ENCODE assay signal across 16 mouse cellular contexts in the genomic region with DNA sequence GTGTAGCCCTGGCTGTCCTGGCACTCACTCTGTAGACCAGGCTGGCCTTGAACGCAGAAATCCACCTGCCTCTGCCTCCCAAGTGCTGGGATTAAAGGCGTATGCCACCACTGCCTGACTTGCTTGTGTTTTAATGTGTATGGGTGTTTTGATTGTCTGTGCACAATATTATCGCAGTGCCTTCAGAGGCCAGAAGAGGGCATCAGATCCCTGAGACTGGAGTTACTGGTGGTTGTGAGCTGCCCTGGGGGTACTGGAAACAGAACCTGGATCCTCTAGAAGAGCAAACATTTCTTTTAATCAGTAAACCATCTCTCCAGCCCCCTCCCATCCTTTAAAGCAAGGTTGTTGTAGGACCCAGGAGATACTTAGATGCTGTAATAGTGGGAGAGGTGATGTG. TPM values are rescaled to one million over a fixed set of nuclear protein-coding genes. Genes with fewer than 3 reads are reported as not detected.
A peak's percentile ranks its signal among the peaks of the same experiment; 100 is the strongest.
DNase-seq lines count a peak whose midpoint lies in the region; ATAC-seq and TF ChIP-seq lines count a peak whose summit lies in the region.
"Had no signal": no experiment of that assay in that cellular context is flagged by ENCODE, and none has a peak within 500 bp of the region (broad histone marks: within the 10 kb centered on the region; RNA-seq: fewer than 3 reads in every experiment).

No protein-coding gene starts in this region.

- TF ChIP-seq POLR2A in lung, adult 2 months (IDR thresholded peaks at IDR 0.05; ENCODE audit: borderline replicate concordance, extremely low read depth, low read depth, low read length), result no peak

- peak; percentile 31 for TF ChIP-seq CTCF in hindbrain, postnatal 0 days (IDR thresholded peaks at IDR 0.05; ENCODE audit: low read depth)
- TF ChIP-seq CTCF in lung, adult 2 months (IDR thresholded peaks at IDR 0.05; ENCODE audit: insufficient read depth, low read length), result 0 out of 2 replicates have a peak, but pooled peaks have one; percentile 4

- no peak overlapping the region for H3K9ac ChIP-seq in hindbrain, postnatal 0 days (replicated peaks; ENCODE audit: low read length)
- H3K9ac ChIP-seq in hindbrain, embryonic 16.5 days (ENCODE audit: low read depth, low read length), result no peak overlapping the region
- H3K9ac ChIP-seq: embryonic facial prominence, embryonic 15.5 days; hindbrain, embryonic 14.5 days; neural tube, embryonic 15.5 days had no signal

- H3K27ac ChIP-seq in hindbrain, postnatal 0 days, result no peak overlapping the region
- no peak overlapping the region for H3K27ac ChIP-seq in hindbrain, embryonic 16.5 days (ENCODE audit: low read depth, low read length)
- H3K27ac ChIP-seq: embryonic facial prominence, embryonic 15.5 days; hindbrain, embryonic 14.5 days; neural tube, embryonic 15.5 days had no signal

- DNase-seq in hindbrain, postnatal 0 days (ENCODE audit: low spot score), result no peak
- no peak for DNase-seq in lung, adult 2 months
- no peak for DNase-seq in lung, postnatal 25 days (ENCODE audit: low spot score)
- peak; percentile 64 for DNase-seq in ES-CJ7 (ENCODE audit: low read depth, low spot score)
- peak; percentile 36 for DNase-seq in splenic B cell, adult 2 months (ENCODE audit: low read depth, low spot score)
- no peak for DNase-seq in adipocyte (ENCODE audit: low spot score)
- DNase-seq: adrenal gland, adult 8-10 months; cerebellum, adult 2 months; heart, postnatal 10 days; kidney, adult 9 months; lung, postnatal 14 days; retina, postnatal 1 day had no signal

- no peak overlapping the region for H3K4me2 ChIP-seq in hindbrain, postnatal 0 days (ENCODE audit: low read depth, low read length)
- H3K4me2 ChIP-seq in hindbrain, embryonic 16.5 days (ENCODE audit: low read length), result no peak overlapping the region
- H3K4me2 ChIP-seq: embryonic facial prominence, embryonic 15.5 days had no signal

- WGBS in hindbrain, postnatal 0 days, result 88% methylated on average over 3 of the region's 3 CpGs
- WGBS in hindbrain, embryonic 16.5 days, result 94% methylated on average over 3 of the region's 3 CpGs
- WGBS in lung, adult 2 months, result 78% methylated on average over 3 of the region's 3 CpGs

- no peak for ATAC-seq in hindbrain, postnatal 0 days
- no peak for ATAC-seq in hindbrain, embryonic 16.5 days

- no peaks in the 10 kb centered on the region for H3K4me1 ChIP-seq in hindbrain, postnatal 0 days (ENCODE audit: insufficient read depth, low read length)
- peaks cover 30% of the 10 kb centered on the region for H3K4me1 ChIP-seq in hindbrain, embryonic 16.5 days (ENCODE audit: control insufficient read depth, insufficient read depth, low read depth, low read length)
- H3K4me1 ChIP-seq in lung, adult 2 months (ENCODE audit: control insufficient read depth, insufficient read depth, low read length), result peaks cover 5% of the 10 kb centered on the region; the same call in 1 of the 2 replicates

- no peaks in the 10 kb centered on the region for H3K36me3 ChIP-seq in hindbrain, postnatal 0 days (ENCODE audit: insufficient read depth, low read length)
- no peaks in the 10 kb centered on the region for H3K36me3 ChIP-seq in hindbrain, embryonic 16.5 days (ENCODE audit: control insufficient read depth, insufficient read depth, low read length)
- no peaks in the 10 kb centered on the region for H3K36me3 ChIP-seq in splenic B cell, adult 2 months (ENCODE audit: control insufficient read depth, insufficient read depth, low read length, poor library complexity, severe bottlenecking)
- H3K36me3 ChIP-seq: embryonic facial prominence, embryonic 15.5 days; neural tube, embryonic 15.5 days had no signal

- no peak overlapping the region for H3K4me3 ChIP-seq in hindbrain, postnatal 0 days (ENCODE audit: low read length)
- no peak overlapping the region for H3K4me3 ChIP-seq in hindbrain, embryonic 16.5 days (ENCODE audit: low read length)
- H3K4me3 ChIP-seq in lung, adult 2 months (replicated peaks; ENCODE audit: extremely low read depth, low read depth, low read length), result no peak overlapping the region
- H3K4me3 ChIP-seq: embryonic facial prominence, embryonic 15.5 days had no signal

- no peaks in the 10 kb centered on the region for H3K27me3 ChIP-seq in hindbrain, postnatal 0 days (ENCODE audit: insufficient read depth, low read length)
- no peaks in the 10 kb centered on the region for H3K27me3 ChIP-seq in hindbrain, embryonic 16.5 days (replicated peaks; ENCODE audit: control insufficient read depth, insufficient read depth, low read length)
- peaks cover 1% of the 10 kb centered on the region; the same call in 1 of the 2 replicates for H3K27me3 ChIP-seq in splenic B cell, adult 2 months (ENCODE audit: control insufficient read depth, insufficient read depth, low read length, poor library complexity, severe bottlenecking)
- H3K27me3 ChIP-seq: neural tube, embryonic 15.5 days had no signal

- no peaks in the 10 kb centered on the region for H3K9me3 ChIP-seq in hindbrain, postnatal 0 days (ENCODE audit: low read length)
- H3K9me3 ChIP-seq in hindbrain, embryonic 16.5 days (ENCODE audit: control insufficient read depth, low read length), result peaks cover 2% of the 10 kb centered on the region; the same call in 1 of the 2 replicates
- H3K9me3 ChIP-seq: embryonic facial prominence, embryonic 15.5 days; neural tube, embryonic 15.5 days had no signal

RNA-seq across cellular contexts. Expression of gene Rhbdl3, which starts 3.0 kb away (rescaled TPM):
- total RNA-seq in hindbrain, postnatal 0 days (2014; rRNA removed), result 5.5 and 7.5 TPM in 2 replicates
- 2.5 and 2.7 TPM in 2 replicates for polyA plus RNA-seq in hindbrain, postnatal 0 days (2015; fragmentation: Nextera tagmentation; extraction: Ambion mirVana)
- polyA plus RNA-seq in hindbrain, embryonic 16.5 days (2015; fragmentation: Nextera tagmentation; extraction: Ambion mirVana), result 4.2 and 4.7 TPM in 2 replicates
- polyA plus RNA-seq in lung, adult 2 months (2012; rRNA removed), result 2.7 and 2.9 TPM in 2 replicates

Comparison
In these comparisons a context has a peak if more than half of its experiments do, and no peak if none do; other contexts are left out.
1. DNase-seq: peak in ES-CJ7 (single experiment) and splenic B cell, adult 2 months (single experiment); none in hindbrain, postnatal 0 days (single experiment), lung, adult 2 months (single experiment), lung, postnatal 25 days (single experiment) and adipocyte (single experiment).